Mouse (Mus musculus) gastrocnemius, postnatal 10 days (tissue): ENCODE results near the gene Ly6g5b. TPM values are rescaled to one million over a fixed set of nuclear protein-coding genes. Genes with fewer than 3 reads are reported as not detected.
A peak's percentile ranks its signal among the peaks of the same experiment; 100 is the strongest.
"Not testable (repeated sequence)": the region's sequence is repeated elsewhere in the genome, so short reads cannot be mapped to it uniquely, and the experiment has no call there.

Experiments used
- DNase-seq: peaks from one replicate; pipeline ENCODE4 v3.0.0; 2021; ENCODE audit warnings: mixed read lengths
- total RNA-seq, 2 experiments: library from RNA; stranded (reverse); gene quantifications; 2 replicates each; pipeline ENCODE4 v1.2.3; 2021

Gene Ly6g5b
- total RNA-seq, 2 experiments from 2014 or later, result 0.34 TPM; not detected in 1

- no peak for DNase-seq
Observed at GRCm38 (mm10) chr17:35139269-35139668, 24.0 kb upstream of the Ly6g5b start.

GRCm38 (mm10) chr17:35135591-35136320 is 20.5 kb upstream of the Ly6g5b start:
- no peak for DNase-seq

GRCm38 (mm10) chr17:35134801-35135590 is 19.8 kb upstream of the Ly6g5b start, which contains the start of gene Bag6:
TSS of gene Bag6 (plus strand) at chr17:35135178.
- peak; percentile 95 for DNase-seq

GRCm38 (mm10) chr17:35133517-35133916 is 18.3 kb upstream of the Ly6g5b start:
- DNase-seq, result no peak

GRCm38 (mm10) chr17:35132174-35132560 is 16.9 kb upstream of the Ly6g5b start:
- no peak for DNase-seq

- DNase-seq, result no peak
Observed at GRCm38 (mm10) chr17:35131500-35132173, 16.4 kb upstream of the Ly6g5b start, which contains the start of gene Apom. TSS of gene Apom (minus strand) at chr17:35132050.

- no peak for DNase-seq
Observed at GRCm38 (mm10) chr17:35131038-35131437, 15.8 kb upstream of the Ly6g5b start.

- DNase-seq, result no peak
Observed at GRCm38 (mm10) chr17:35128996-35129395, 13.8 kb upstream of the Ly6g5b start.

- no peak for DNase-seq
Observed at GRCm38 (mm10) chr17:35127017-35127416, 11.8 kb upstream of the Ly6g5b start.

- peak; percentile 74 for DNase-seq
Observed at GRCm38 (mm10) chr17:35126206-35126611, 11.0 kb upstream of the Ly6g5b start, which contains the start of gene D17H6S53E. TSS of gene D17H6S53E (plus strand) at chr17:35126373.

- DNase-seq, result no peak
Observed at GRCm38 (mm10) chr17:35125578-35125977, 10.3 kb upstream of the Ly6g5b start.

- DNase-seq, result no peak
Observed at GRCm38 (mm10) chr17:35125081-35125480, 9.9 kb upstream of the Ly6g5b start.

- DNase-seq, result not testable (repeated sequence)
Observed at GRCm38 (mm10) chr17:35124261-35124896, 9.2 kb upstream of the Ly6g5b start.

- DNase-seq, result not testable (repeated sequence)
Observed at GRCm38 (mm10) chr17:35123287-35123686, 8.1 kb upstream of the Ly6g5b start.

GRCm38 (mm10) chr17:35121871-35122303 is 6.7 kb upstream of the Ly6g5b start, which contains the start of gene Csnk2b:
TSS of gene Csnk2b (minus strand) at chr17:35122053.
- DNase-seq, result peak; percentile 39

- peak; percentile 96 for DNase-seq
Observed at GRCm38 (mm10) chr17:35121143-35121799, 6.0 kb upstream of the Ly6g5b start, which contains the start of gene Gpank1. TSS of gene Gpank1 (plus strand) at chr17:35121455.

- DNase-seq, result peak; percentile 61
Observed at GRCm38 (mm10) chr17:35120745-35121142, 5.5 kb upstream of the Ly6g5b start.

- no peak for DNase-seq
Observed at GRCm38 (mm10) chr17:35111774-35112173, 3.5 kb downstream of the Ly6g5b start.

- no peak for DNase-seq
Observed at GRCm38 (mm10) chr17:35108097-35108496, 7.1 kb downstream of the Ly6g5b start, which contains the start of gene Ly6g5c. TSS of gene Ly6g5c (plus strand) at chr17:35108279.

- DNase-seq, result no peak
Observed at GRCm38 (mm10) chr17:35106522-35106921, 8.7 kb downstream of the Ly6g5b start.

GRCm38 (mm10) chr17:35105740-35106389 is 9.4 kb downstream of the Ly6g5b start:
- DNase-seq, result no peak
